Mouse (Mus musculus) NIH3T3 (cell line): ENCODE results near the gene Spag16.
A peak's percentile ranks its signal among the peaks of the same experiment; 100 is the strongest.
"Not testable (repeated sequence)": the region's sequence is repeated elsewhere in the genome, so short reads cannot be mapped to it uniquely, and the experiment has no call there.

Source experiments
- DNase-seq: peaks from one replicate; pipeline ENCODE4 v3.0.0-alpha.2; 2012; ENCODE audit warnings: low read depth

The Spag16 gene

DNA sequence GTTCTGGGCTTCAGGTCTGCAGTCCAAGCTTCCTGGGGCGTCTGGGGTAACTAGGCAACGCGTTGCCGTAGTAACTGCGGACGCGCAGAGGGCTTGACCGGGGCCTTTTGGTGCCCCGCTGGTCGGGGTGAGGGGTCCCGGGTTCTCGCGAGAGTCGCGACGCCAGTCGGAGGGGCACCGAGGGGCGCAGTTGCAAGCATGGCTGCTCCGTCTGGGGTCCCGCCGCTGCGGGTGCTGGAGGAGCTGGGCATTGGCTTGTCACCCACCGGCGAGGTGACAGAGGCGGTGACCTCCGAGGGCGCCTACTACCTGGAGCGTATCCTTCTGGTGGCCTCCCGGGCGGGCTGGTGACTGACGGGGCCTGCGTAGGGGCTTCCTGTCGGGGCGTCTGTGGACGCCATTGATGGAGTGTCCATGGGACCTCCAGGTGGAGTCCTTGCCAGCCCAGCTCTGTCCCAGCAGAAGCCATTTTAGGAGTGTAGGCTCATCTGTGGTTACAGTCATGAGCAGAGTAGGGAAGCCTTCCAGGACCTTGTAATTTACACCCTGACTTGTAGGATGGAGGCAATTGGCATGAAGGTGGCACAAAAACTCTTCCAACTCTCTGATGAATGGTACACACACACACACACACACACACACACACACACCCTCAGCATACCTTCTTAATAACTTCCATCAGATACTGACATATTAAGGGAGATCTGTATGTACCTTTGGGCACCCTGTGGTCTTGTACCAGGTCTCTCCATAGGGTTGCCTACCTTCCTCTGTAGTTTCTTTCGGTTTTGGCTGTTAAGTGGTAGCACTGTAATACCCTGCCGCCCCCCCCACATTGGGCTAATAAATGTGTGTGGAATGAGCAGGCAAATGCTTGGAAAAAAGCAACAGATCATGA, at the start of gene Spag16:
Gene Spag16, plus strand, starts transcription at position 165 of the 898 bp plus-strand sequence.
- no peak for DNase-seq

DNA sequence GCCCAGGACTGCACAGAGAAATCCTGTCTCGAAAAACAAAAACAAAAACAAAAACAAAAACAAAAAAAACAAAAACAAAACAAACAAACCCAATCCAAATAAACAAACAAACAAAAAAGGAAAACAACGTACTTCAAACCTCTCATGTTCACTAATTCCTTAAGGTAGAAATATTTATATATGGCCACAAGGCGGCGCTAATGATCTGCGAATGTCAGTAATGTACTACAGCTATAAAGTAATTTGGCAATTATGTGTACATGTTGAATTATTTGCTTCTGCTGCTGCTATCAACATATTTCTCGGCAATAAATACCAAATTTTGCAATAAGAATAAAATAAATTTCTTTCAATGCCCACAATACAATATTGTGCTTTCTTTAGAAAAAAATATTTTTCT, 41.6 kb upstream of the Spag16 start:
- peak; percentile 84 for DNase-seq

DNA sequence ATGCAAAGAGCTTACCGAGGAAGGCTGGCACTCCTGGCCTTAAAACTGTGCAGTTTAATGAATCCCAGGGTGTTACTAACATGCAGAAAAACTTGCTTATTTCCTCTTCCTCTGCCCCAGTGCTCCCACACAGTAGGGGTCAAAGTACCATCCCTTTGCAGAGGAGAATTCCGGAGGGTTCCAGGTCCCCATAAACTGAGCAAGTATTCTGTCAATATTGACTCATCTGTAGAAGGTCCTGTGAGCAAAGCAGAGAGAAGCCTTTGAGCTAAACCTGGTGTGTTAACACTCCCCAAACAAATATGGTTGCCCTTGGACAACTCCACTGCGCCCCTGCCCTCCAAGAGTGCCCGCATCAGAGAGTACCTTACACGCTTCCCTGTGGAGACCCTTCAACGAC, 40.1 kb upstream of the Spag16 start:
- DNase-seq: no peak

DNA sequence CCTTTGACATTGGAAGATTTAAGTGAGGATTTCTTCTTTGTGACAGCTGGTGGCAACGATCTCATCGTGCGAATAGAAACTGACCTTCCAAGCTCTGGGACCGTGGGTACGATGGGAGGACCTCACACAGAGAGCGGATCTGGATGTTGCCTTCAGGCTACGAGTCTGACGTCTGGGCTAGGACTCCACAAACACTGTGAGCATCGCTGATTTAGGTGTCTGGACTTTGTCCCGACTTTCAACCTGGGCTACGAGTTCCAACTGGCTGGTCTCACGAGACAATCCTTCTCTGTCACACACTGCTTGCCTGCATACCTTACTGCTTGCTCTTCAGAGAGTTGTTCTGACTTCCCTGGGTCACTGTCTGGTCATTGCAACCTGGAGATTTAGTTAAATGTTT, 39.4 kb upstream of the Spag16 start:
- DNase-seq: no peak

DNA sequence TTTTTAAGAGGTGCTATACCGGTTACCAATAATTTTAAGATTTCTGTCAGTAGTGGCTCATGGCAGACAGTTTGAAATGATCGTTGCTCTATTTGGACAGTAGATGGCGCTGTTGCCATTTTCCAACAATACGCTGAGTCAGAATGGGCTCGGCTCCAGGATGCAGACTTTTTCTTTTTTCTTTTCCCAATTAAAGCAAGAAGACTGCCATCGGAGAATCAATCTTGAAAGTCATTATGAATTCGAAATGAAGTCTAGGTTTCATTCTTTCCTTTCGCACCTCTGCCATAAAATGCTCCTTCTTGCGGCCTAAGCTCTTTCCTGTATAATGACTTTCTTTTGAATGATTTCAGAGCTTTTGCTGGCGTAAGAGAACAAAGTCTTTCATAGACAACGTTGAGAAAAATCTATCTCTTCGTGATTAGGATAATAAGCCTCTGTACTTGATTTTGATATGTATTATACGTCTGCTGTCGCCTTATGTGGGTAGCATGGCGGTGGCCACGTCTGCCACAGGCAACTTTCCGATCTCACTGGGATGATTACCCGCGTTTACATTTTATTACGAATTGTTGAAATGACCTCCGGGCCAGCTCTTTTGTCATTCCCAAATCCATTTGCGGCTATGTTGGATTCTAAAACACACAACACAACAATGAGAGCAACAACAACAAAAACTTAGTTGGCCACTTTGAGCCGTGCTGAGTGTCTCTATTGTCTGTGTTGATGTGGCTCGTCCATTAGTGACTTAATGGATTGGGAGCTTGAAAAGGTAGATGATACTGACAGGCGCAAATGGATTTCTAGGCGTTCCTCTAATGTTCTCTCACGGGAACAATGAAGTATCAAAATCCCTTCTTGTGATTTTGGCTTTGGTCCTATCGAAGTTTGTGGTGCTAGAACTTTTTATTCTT, 36.2 kb upstream of the Spag16 start:
- DNase-seq: peak; percentile 91

DNA sequence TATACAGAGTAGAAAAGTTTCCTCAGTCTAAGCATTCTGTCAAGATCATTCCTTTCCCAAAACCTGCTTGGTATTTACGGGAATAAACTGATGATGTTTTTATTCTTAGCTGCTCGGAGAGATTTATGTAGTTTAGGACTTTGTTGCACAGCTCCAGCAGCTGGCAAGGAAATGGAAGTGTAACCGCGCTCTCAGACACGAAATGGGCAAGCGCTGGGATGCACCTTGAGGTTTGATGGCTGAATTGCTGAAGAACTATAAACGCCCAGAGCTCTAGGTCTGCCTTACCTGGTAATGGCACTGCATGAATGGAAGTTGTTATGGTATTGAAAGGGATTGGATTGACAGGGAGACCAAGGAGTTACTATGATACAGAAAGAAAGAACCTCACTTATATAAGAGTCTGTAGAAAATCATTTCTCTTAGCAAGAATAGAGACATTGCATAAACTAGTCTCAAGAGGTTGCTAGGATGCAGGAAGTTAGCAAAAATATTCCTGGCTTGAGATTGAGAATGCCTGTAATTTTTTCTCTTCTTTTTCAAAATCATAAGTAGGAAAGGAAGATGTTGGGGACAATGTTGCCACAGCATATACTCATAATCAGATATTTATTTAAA, 27.7 kb upstream of the Spag16 start:
- no peak for DNase-seq

DNA sequence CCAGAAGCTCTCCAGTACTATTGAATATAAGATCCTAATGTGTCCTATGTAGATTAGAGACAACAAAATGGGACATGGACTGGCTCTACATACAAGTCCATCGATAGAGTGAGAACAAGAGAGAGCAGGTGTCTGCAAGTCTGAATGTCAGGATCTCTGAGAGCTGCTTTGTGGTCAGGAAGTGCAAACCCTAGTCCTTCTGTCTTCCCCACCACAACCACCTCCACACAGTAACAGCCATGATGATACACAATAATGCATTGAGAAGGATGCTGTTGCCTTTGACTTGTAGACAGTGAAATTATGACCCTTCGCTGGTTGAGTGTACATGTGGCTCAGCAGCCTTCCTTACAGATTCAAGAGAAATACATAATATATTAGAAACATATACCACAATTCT, 16.6 kb upstream of the Spag16 start:
- no peak for DNase-seq

DNA sequence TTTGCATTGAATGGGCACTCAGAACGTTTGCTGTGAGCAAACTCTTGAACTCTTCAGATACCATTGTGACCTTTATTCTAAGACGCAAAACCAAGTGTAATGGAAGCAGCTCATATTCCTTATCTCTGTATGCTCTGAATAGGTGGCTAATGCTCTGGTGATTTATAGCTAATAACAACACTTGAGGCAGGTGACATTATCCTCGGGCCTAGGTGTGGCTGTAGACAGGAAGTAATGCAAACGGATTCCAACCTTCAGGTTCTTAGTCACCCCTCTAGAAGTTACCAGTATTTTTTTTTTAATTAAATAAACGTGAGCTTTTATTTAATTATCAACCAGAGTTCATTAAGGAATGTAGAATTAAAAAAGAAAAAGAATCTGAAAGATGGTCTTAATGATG, 1.1 kb upstream of the Spag16 start:
- DNase-seq: not testable (repeated sequence)

DNA sequence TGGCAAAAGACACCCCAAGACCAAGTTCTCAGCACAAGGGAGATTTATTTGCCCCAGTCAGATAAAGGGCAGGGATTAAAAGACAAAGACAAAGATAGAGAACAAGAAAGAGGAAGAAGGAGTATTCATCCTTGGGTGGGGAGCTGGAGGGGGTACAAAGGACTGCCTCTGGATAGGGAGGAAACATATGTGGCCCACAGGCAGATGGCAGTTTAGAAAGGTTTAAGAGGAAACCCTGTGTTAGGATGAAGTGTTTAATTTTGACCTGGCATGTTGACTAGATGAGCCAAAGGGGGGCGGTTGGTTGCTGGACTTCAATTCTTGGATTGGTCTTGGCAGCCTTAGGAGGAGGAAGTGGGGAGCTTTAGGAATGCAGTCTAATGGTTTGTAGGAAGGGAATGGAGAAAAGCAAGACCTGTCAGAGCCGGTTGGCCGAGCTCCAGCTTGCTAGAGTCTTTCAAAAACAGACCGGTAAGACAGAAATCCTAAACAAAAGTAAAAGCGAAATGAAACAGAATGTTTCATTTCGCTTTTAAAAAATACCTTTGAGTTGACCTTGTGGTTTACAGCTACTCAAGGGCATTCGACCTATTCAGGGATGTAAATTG, 2.2 kb downstream of the Spag16 start:
- peak; percentile 8 for DNase-seq

DNA sequence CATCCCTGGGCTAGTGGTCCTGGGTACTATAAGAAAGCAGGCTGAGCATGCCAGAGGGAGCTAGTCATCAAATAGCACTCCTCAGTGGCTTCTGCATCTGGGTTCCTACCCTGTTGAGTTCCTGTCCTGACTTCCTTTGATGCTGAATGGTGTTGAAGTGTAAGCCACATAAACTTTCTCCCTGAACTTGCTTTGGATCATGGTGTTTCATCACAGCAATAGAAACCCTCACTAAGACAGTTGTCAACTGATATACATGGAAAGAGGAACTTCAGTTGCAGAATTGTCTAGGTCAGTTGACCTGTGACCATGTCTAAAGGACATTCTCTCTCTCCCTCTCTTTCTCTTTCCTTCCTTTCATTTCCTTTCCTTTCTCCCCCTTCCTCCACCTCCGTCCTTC, 3.8 kb downstream of the Spag16 start:
- DNase-seq: no peak

DNA sequence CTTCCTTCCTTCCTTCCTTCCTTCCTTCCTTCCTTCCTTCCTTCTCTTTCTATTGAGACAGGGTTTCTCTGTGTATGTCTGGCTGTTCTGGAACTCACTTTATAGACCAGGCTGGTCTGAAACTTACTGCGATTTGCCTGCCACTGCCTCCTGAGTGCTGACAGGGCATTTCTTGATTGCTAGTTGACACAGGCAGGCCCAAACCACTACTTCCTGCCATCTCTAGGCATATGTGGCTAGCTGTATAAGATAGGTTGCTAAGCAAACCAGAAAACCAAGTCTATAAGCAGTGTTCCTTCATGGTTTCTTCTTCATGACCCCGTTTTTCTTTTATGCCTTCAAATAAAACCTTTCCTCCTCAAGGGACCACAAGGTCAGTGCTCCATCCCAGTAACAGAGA, 4.2 kb downstream of the Spag16 start:
- no peak for DNase-seq

DNA sequence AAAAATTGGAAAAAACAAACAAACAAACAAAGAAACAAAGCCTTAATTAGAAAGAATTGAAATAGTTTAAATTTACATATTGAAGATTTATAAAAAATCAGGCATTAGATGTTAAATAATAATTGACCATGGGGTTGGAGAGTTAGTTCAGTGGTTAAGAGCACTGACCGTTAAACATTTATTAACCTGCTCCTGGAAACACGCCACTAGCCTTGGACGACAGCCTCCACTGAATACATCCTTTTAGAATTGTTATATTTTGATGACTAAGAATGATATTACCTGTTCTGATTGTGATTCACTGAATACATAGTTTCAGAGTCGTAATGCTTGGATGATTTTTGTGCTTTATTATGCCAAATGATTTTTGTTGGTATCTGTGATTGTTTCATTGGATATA, 6.7 kb downstream of the Spag16 start:
- not testable (repeated sequence) for DNase-seq

DNA sequence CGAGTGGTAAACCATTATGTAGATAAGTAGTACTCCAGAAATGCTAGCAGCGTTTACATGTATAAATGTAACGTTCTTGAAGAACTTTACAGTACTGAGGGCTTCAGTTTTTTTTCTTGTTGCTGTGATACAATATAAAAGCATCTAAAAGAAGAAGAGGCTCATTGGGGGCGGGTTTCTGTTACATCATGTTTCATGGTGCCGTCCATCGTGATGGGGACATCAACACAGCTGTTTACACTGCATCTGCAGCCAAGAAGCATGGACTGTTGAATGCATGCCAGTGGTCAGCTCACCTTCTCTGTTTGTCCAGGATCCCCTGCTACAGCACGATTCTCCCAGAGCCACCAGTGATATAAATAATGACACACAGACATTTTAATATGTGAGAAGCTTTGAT, 26.7 kb downstream of the Spag16 start:
- no peak for DNase-seq

DNA sequence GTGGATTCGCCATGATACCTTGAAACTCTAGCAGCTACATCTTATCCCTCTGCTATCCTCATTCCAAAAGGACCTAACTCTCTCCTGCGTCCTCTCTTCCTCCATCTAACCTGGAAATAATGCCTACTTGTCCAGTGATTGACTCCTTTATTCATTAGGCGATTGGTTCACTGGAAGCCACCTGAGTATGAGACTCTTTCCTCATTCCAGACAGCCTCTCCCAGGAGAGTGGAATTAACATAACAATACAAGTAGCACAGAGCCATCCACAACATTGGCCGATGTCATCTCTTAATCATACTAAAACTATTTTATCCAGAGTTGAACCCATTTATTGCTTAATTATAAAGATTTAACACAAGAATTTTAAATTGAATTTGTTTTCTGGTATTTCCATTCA, 41.0 kb downstream of the Spag16 start:
- no peak for DNase-seq

DNA sequence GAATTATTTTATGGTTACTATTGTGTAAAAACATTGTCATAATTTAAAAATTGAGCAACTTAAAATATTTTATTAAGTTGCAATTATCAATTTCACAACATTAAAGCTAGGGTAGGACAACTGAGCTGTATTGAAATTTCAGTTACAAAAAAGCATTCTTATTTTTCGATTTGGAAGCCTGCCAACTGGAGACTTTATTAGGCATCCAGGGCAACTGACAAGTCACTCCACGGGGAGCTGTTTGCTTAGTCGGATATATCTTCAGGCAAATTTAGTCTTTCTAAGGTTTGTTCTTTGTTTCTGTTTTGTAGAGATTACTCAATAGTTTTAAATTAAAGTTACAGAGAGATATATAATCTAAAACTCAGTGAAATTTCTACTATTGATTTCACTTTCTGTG, 129.8 kb downstream of the Spag16 start:
- no peak for DNase-seq

DNA sequence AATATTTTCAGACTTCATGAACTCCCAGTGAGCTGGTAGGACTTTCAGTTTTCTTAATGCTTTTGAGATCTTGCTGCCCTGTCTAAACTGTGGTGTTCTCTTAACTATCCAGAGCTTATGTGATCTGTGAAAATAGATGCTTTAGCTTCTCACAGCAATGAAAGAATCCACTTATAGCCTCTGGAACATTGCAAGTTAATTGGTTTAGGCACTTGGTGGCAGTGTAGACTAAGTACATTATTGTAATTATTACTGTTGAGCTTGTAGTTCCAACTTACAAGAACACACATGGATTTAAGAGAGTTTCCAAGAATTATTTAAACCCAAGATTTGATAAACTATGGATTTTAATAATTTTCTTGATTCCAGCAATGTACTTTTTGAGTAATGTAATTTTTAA, 170.1 kb downstream of the Spag16 start:
- no peak for DNase-seq

DNA sequence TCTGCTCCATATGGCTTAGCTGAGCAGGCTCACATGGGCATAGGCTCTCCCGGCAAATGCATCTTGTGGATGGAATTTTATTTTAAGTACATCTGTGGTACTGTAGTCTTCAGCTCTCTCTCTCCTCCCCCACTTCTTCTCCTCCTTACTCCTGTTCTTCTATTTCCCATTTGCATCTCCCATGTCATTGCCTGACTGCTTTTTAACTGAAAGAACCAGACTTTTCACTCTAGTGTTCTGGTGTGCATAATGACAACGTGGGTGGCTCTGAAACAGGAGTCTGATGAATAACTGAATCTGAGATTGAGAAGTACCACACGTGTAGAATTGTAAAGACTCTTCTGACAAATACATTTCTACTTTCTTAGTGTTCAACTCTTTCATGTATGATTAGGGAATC, 186.2 kb downstream of the Spag16 start:
- DNase-seq: no peak

DNA sequence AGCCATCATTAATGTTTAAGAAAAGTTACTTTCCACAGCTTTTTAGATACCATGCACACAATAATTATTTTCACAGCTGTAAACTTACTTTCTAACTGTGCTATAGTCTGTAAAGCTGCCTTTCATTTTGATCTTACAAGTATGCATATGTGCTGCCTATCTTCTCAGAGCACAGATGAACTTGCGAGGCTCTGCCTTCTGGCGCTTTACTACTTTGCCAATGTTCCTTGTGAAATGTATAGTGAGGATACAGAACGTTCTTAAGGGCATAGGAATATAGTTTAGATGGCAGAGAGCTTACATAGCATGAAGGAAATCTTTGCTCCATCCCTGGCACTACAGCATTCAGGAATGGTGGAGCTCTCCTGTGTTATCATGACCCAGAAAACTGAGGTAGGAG, 210.6 kb downstream of the Spag16 start:
- no peak for DNase-seq

DNA sequence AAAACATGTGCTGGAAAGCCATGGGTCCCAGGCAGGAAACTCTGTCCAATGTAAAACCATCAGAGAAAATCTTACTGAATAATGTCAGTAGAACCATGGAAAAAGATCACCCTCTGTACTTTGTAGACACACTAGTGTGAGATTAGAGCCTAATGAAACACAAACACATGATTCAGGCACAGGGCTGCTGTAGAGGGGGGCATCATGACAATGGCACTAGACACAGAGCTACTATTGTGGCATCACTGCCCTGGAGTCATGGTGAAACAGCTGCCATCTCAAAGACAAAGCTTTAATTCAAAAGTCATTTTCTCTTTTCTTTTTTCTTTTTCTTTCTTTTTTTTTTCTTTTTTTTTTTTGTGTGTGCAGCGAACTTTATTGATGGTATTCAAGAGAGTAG, 240.6 kb downstream of the Spag16 start:
- DNase-seq: no peak

DNA sequence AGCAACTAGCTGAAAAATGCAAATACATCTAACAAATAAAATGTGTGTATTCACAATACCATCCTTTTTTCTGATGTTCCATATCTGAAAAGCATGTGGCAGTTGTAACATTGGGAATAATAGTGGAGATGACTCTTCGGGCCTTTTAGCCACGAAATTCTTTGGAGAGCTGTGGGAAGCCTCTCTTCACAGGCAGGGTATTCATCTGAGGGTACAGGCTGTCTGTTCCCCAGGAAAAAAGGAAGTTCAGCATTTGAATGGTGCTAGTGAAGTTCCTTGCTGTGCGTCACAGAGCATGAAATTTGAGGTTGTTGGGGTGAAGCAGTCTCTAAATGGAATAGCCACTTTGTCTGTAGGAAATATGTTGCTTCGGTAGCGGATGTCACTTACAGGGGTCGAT, 246.7 kb downstream of the Spag16 start:
- DNase-seq: no peak

DNA sequence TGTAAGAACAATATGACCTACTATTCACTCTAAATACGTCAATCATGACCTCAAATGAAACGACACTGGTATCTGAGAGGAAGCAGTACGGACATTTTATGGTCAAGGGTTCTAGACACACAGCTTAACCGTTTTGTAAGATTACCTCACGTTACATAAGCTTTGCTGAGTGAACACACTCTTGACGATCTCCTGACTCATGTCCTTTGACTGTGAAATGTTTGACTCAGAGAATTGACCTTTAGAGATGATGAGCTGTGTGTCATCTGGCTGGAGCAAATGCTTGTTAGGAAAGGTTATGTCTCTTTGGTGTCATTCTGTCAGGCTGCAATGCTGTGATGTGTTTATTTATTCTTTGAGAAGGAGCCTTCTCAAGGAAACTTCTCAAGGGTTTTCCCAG, 252.0 kb downstream of the Spag16 start:
- DNase-seq: no peak

DNA sequence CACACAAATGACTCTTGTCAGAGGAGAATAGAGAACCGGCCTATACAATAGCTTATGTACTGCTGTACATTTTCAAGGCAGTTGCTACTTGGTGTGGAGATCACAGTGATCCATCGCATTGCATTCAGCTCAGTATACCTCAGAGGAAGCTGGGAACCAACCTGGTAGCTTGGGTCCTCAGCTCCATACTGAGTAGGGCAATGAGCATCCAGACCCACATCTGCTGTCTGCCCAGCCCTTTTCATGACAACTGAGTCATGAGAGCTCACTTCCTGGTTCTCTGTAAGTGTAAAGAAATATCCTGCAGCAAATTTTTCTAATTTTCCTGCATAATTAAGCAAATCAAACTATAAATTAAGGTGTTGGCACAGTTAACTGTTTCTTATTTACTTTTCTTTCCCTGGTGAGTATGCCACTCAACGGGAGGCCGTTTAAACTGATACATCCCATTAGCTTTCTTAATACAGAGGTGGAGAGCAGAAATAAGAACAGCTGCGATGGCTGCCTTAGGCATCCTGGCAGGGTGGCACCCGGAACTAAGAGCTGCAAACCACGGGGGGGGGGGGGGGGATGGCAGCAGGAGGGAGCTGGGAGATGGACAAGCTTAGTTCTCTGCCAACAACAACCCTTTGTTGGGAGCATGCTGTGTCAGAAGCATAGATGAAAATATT, 255.6 kb downstream of the Spag16 start:
- DNase-seq: no peak
